15 mouse cellular contexts compared by ENCODE assay signal in the genomic region with DNA sequence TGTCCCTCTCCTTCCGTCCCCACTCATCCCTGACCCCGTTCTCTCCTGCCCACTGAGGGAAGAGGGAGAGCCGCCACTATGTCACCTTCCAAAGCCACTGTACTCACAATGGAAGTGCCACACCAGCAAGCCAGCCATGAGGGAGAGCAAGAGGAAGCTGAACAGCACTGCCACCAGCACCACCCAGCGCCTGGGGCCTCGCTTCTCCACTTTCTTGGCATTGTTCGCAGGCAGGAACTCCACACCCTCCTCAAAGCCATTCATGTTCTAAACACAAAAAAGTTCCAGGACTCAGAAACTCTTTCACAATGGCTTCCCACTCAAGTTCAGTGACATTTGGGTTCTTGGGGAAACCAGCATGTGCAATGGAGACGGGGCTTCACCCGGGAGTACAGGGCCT.
"Had no signal": no experiment of that assay in that cellular context is flagged by ENCODE, and none has a peak within 500 bp of the region (broad histone marks: within the 10 kb centered on the region; RNA-seq: fewer than 3 reads in every experiment).

No protein-coding gene starts in this region.

- H3K9ac ChIP-seq: liver, embryonic 13.5 days; stomach, embryonic 15.5 days had no signal

- H3K9me3 ChIP-seq: liver, embryonic 13.5 days; stomach, embryonic 15.5 days had no signal

- DNase-seq: kidney, adult 2 months; layer of hippocampus, postnatal 36 days; liver, embryonic 13.5 days; midbrain, embryonic 14.5 days; right cerebral cortex, postnatal 14 days; right cerebral cortex, postnatal 4 days; spleen, adult 18-20 months; thymus, postnatal 36 days had no signal

- H3K27me3 ChIP-seq: liver, embryonic 13.5 days; stomach, embryonic 15.5 days had no signal

- H3K27ac ChIP-seq: kidney, postnatal 0 days; layer of hippocampus, adult 2 months; left cerebral cortex, adult 2 months; liver, embryonic 13.5 days; stomach, embryonic 15.5 days had no signal

- H3K4me1 ChIP-seq: liver, embryonic 13.5 days; stomach, embryonic 15.5 days had no signal

- H3K4me3 ChIP-seq: layer of hippocampus, adult 2 months; left cerebral cortex, adult 2 months; liver, embryonic 13.5 days; stomach, embryonic 15.5 days had no signal

- H3K36me3 ChIP-seq: liver, embryonic 13.5 days; stomach, embryonic 15.5 days had no signal

- H3K4me2 ChIP-seq: liver, embryonic 13.5 days; midbrain, embryonic 11.5 days; stomach, embryonic 15.5 days had no signal

- ATAC-seq: inflammation-experienced regulatory T-cells, adult 6 months; intestine, embryonic 16.5 days had no signal
